Mouse (Mus musculus) stomach, embryonic 16.5 days (tissue): ENCODE results near the gene Des. TPM values are rescaled to one million over a fixed set of nuclear protein-coding genes. Genes with fewer than 3 reads are reported as not detected.
A peak's percentile ranks its signal among the peaks of the same experiment; 100 is the strongest.

Experiments
- ATAC-seq: fragments of 200-750 bp; cut with Nextera tagmentation; 2 replicates; pipeline ENCODE4 v1.8.0; 2017; ENCODE audit warnings: moderate number of reproducible peaks, moderate TSS enrichment; ENCODE audit not compliant: insufficient read depth, low FRiP score
- H3K27ac ChIP-seq: fragments of 300-500 bp; sonication (generic); 2 replicates; pipeline ENCODE4 v1.5.1; 2014; ENCODE audit warnings: low read length
- H3K27me3 ChIP-seq: fragments of 300-500 bp; sonication (generic); 2 replicates; pipeline ENCODE4 v1.6.1; 2014; ENCODE audit warnings: low read length, control low read depth, mixed read lengths; ENCODE audit not compliant: control insufficient read depth, insufficient read depth
- H3K36me3 ChIP-seq: fragments of 300-500 bp; sonication (generic); 2 replicates; pipeline ENCODE4 v1.6.1; 2014; ENCODE audit warnings: low read length; ENCODE audit not compliant: control insufficient read depth, insufficient read depth
- H3K4me1 ChIP-seq: fragments of 300-500 bp; sonication (generic); 2 replicates; pipeline ENCODE4 v1.6.1; 2014; ENCODE audit warnings: low read length, control low read depth, mixed read lengths; ENCODE audit not compliant: control insufficient read depth, insufficient read depth
- H3K4me2 ChIP-seq: fragments of 300-500 bp; sonication (generic); 2 replicates; pipeline ENCODE4 v1.6.1; 2014; ENCODE audit warnings: low read depth, low read length, mixed read lengths
- H3K4me3 ChIP-seq: fragments of 300-500 bp; sonication (generic); replicated peaks from 2 replicates; pipeline ENCODE4 v1.5.1; 2014; ENCODE audit warnings: mild to moderate bottlenecking, low read length
- H3K9ac ChIP-seq: fragments of 300-500 bp; sonication (generic); 2 replicates; pipeline ENCODE4 v1.6.1; 2014; ENCODE audit warnings: low read length
- H3K9me3 ChIP-seq: fragments of 300-500 bp; sonication (generic); replicated peaks from 2 replicates; pipeline ENCODE4 v1.6.1; 2016; ENCODE audit warnings: low read length, control low read depth; ENCODE audit not compliant: control insufficient read depth
- WGBS: fragments of 180-500 bp; shearing (Covaris S2); extraction: QIAGEN DNeasy Blood & Tissue Kit; methylation state at CpG from one replicate; pipeline ENCODE4 v1.1.7; 2014; 5-methylcytosine and 5-hydroxymethylcytosine counted together
- polyA plus RNA-seq: library from polyadenylated mRNA; unstranded; fragments of >200 nt; fragmentation: Nextera tagmentation; extraction: Ambion mirVana; gene quantifications from 2 replicates; pipeline ENCODE4 v1.2.1, GENCODE M21; 2015

Gene Des
- 166 and 194 TPM in 2 replicates for polyA plus RNA-seq

DNA sequence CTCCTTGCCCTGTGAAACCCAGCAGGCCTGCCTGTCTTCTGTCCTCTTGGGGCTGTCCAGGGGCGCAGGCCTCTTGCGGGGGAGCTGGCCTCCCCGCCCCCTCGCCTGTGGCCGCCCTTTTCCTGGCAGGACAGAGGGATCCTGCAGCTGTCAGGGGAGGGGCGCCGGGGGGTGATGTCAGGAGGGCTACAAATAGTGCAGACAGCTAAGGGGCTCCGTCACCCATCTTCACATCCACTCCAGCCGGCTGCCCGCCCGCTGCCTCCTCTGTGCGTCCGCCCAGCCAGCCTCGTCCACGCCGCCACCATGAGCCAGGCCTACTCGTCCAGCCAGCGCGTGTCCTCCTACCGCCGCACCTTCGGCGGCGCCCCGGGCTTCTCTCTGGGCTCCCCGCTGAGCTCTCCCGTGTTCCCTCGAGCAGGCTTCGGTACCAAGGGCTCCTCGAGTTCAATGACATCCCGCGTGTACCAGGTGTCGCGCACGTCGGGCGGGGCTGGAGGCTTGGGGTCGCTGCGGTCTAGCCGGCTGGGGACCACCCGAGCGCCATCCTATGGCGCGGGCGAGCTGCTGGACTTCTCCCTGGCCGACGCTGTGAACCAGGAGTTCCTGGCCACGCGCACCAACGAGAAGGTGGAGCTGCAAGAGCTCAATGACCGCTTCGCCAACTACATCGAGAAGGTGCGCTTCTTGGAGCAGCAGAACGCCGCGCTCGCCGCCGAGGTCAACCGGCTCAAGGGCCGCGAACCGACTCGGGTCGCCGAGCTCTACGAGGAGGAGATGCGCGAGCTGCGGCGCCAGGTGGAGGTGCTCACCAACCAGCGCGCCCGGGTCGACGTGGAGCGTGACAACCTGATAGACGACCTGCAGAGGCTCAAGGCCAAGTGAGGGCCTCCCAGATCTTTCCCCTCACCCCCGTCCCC is at the start of gene Des:
Gene Des, plus strand, starts transcription at position 218 of the 920 bp plus-strand sequence.
- H3K9ac ChIP-seq: peak within 1 kb of the TSS; percentile 76
- H3K9me3 ChIP-seq: no peaks in the 10 kb centered on the region
- H3K4me1 ChIP-seq: peaks cover 14% of the 10 kb centered on the region
- no peaks in the 10 kb centered on the region for H3K36me3 ChIP-seq
- peaks cover 23% of the 10 kb centered on the region for H3K27me3 ChIP-seq
- peak; percentile 87 for ATAC-seq
- H3K4me2 ChIP-seq: peak within 1 kb of the TSS; percentile 76
- H3K27ac ChIP-seq: peak within 1 kb of the TSS; percentile 82
- peak within 1 kb of the TSS; percentile 53 for H3K4me3 ChIP-seq
- WGBS: 2% methylated on average over 79 of the region's 80 CpGs

DNA sequence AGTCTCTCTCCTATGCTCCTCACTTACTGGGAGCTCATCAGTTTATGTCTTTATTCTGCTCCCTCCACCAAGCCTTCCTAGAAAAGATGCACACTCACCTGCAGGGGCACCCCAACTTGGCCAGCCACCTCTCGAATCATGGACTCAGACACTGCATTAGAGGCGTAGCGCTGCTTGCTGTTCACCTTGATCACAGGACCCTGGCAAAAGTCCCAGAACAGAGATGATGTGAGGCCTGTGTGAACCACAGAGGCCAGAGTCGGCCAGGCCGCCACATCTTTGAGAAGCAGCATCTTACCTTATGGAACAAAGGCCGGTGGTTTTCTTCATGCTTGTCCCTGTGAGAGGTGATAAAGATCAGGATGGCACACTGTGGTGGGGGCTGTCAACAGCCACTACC is 48.4 kb upstream of the Des start:
- H3K4me2 ChIP-seq: no peak overlapping the region
- H3K27ac ChIP-seq: no peak overlapping the region
- no peak overlapping the region for H3K4me3 ChIP-seq
- ATAC-seq: no peak
- no peaks in the 10 kb centered on the region for H3K4me1 ChIP-seq
- WGBS: 93% methylated on average over 6 of the region's 6 CpGs
- H3K9me3 ChIP-seq: no peaks in the 10 kb centered on the region
- H3K9ac ChIP-seq: no peak overlapping the region
- H3K27me3 ChIP-seq: no peaks in the 10 kb centered on the region
- H3K36me3 ChIP-seq: peaks cover 27% of the 10 kb centered on the region

DNA sequence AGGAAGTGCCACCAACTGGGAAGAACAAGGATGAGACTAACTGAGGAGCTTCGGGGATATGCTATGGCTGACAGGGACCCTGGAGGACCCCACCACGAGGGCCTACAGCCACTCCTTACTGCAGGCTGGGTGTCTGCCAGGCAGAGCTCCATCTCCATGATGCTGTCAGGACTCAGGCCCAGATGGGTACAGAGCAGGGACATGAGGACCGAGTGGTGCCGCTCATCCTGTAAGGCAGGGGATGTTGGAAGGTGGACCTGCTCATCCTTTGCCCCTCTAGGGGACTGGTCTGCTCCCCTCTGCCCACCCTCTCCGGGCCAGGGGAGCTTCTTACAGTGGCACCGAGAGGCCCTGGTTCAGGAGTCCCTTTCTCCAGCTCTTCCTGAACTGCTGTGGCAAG is 45.1 kb upstream of the Des start:
- ATAC-seq: no peak
- Histone ChIP-seq H3K4me3 (no peak overlapping the region), H3K9ac (no peak overlapping the region), H3K9me3 (no peaks in the 10 kb centered on the region), H3K4me2 (no peak overlapping the region), H3K4me1 (0 out of 2 replicates have a peak, but pooled peaks cover 3% of the 10 kb centered on the region), H3K27ac (no peak overlapping the region), H3K27me3 (no peaks in the 10 kb centered on the region), H3K36me3 (peaks cover 13% of the 10 kb centered on the region)
- 94% methylated on average over 6 of the region's 6 CpGs for WGBS

DNA sequence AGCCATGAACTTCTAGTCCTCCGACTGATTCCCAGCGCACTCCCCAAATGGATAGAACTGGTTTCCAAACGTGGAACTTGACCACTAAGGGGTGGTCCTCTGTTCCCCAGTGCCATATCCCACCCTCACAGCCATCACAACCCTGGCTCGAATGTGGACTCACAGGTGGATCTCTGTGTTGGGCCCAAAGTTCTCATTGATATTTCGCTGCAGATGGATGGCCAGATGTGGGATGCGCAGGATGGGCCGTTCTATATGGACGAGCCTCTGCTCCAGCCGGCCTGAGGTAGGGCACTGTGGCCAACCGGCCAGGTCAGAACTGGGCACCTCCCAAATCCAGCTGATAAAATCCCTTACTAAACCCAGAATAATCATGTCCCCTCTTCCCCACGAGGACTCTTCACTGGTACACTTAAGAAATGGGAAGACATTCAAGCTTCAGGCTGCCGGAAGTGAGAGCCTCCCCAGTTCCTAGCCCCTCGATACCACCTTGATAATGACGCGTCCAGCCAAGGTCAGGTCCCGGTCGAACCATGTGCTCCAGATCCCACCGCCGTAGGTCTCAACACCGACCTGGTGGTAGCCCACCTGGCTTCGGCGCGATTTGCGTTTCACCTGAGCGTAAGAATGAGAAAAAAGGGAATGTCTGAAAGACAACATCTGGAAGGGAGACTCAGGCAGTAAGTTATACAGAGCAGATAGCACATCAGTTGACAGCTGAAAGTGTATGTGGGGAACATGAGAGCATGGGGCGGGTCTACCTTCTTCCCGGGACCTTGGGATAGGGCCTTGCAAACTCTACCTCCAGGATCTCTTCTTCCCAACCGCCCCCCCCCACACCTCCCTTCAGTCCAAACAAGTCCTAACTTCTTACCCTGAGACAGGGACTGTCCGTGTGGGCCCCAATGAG is 44.4 kb upstream of the Des start:
- peak overlapping the region; percentile 97 for H3K27ac ChIP-seq

DNA sequence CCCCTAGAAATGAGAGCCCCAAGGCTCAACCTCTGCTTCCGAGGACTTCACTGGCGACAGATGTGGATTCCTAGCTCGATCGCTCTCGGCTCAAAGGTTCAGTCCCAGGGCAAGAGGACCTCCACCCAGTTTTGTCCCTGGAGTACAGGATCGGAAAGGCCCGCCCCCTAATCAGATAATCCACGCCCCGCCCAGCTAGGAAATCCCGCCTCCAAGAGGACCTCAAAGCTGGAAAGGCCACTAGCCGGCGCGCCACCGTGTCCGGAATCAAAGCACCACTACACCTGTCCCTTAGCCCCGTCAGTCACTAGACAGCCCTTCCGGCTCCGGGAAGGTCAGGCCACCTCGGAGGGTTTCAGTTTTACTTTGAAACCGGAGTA is 43.3 kb upstream of the Des start:
- no peaks in the 10 kb centered on the region for H3K27me3 ChIP-seq
- H3K9me3 ChIP-seq: no peaks in the 10 kb centered on the region
- peak overlapping the region; percentile 97 for H3K27ac ChIP-seq
- 0 out of 2 replicates have a peak, but pooled peaks cover 3% of the 10 kb centered on the region for H3K4me1 ChIP-seq
- H3K4me2 ChIP-seq: peak overlapping the region; percentile 64
- peak; percentile 38 for ATAC-seq
- peaks cover 11% of the 10 kb centered on the region for H3K36me3 ChIP-seq
- WGBS: 0% methylated on average over 20 of the region's 20 CpGs
- peak overlapping the region; percentile 77 for H3K4me3 ChIP-seq
- H3K9ac ChIP-seq: peak overlapping the region; percentile 85

More for the DNA sequence above, 44.4 kb upstream of the Des start:
- Histone ChIP-seq H3K36me3 (peaks cover 13% of the 10 kb centered on the region), H3K27me3 (no peaks in the 10 kb centered on the region), H3K9me3 (no peaks in the 10 kb centered on the region), H3K4me1 (0 out of 2 replicates have a peak, but pooled peaks cover 3% of the 10 kb centered on the region), H3K4me2 (peak overlapping the region; percentile 64), H3K4me3 (peak overlapping the region; percentile 77), H3K9ac (peak overlapping the region; percentile 85)
- no peak for ATAC-seq
- WGBS: 77% methylated on average over 29 of the region's 29 CpGs

DNA sequence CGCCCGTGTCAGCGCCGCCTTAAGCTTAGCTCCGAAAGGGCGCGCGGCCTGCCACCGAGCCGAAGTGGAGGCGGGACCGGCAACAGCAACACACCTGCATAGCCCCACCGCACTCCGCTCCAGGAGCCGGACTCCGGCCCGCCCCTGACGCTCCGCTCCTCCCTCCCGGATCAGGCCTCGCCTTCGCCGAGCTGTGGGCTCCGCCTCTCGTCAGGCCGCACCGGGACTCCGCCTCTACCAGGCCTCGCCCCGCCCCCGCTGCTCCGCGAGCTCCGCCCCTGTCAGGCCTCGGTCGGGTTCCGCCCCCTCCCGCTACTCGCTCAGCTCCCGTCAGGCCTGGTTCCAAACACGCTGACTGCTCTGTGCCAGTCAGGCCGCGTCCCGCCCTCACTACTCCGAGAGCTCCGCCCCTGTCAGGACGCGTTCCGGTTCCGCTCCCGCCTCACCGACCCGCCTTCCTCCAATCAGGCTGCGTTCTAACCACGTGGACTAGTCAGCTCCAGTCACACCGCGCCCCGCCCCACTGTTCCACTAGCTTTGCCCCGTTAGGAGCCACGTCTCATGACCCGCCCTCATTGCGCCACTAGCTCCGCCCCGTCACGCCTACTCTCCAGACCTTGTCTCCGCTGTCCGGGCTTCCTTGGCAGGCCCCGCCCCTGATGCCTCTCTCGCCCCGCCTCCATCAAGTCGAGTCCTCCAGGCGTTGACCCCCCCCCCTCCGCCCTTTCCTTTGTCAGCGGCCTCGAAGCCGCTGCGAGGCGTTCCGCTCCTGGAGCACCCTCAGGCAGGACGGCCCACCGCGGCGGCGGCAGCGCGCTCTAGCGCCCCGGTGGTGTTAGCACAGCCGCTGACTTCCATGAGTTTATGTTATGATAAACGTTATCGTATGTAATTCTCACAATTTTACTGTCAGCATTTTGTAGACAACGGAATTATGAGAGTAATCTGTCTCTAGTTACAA is 42.6 kb upstream of the Des start, which contains the start of gene Dnpep:
Gene Dnpep, minus strand, starts transcription at position 750 of the 961 bp plus-strand sequence.
- WGBS: under 1% methylated on average over 92 of the region's 92 CpGs
- H3K4me1 ChIP-seq: 0 out of 2 replicates have a peak, but pooled peaks cover 3% of the 10 kb centered on the region

DNA sequence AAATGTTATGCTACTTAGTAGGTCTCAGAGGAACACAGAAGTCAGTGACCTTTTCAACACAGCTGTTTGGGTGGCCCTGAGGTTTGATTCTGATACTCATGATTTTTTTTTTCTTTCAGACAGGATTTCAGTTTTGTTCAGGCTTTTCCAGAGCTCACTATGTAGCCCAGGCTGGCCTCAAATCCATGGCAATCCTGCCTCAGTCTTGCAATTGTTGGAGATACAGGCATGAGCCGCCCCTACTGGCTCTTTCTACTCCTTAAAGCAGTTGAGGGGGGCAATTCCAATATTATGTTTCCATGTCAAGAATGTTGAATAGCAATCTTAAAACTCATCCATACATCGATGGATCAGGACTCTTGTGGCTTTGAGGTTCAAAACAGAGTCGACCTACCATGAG is 41.8 kb upstream of the Des start:
- Histone ChIP-seq H3K4me3 (peak overlapping the region; percentile 30), H3K27ac (peak overlapping the region; percentile 31; the same call in 1 of the 2 replicates)

More for the DNA sequence above, 42.6 kb upstream of the Des start, which contains the start of gene Dnpep:
- Histone ChIP-seq H3K4me2 (peak within 1 kb of the TSS; percentile 64), H3K27me3 (no peaks in the 10 kb centered on the region), H3K4me3 (peak within 1 kb of the TSS; percentile 77), H3K9me3 (no peaks in the 10 kb centered on the region), H3K9ac (peak within 1 kb of the TSS; percentile 85), H3K36me3 (peaks cover 4% of the 10 kb centered on the region), H3K27ac (peak within 1 kb of the TSS; percentile 97)
- ATAC-seq: peak; percentile 98

DNA sequence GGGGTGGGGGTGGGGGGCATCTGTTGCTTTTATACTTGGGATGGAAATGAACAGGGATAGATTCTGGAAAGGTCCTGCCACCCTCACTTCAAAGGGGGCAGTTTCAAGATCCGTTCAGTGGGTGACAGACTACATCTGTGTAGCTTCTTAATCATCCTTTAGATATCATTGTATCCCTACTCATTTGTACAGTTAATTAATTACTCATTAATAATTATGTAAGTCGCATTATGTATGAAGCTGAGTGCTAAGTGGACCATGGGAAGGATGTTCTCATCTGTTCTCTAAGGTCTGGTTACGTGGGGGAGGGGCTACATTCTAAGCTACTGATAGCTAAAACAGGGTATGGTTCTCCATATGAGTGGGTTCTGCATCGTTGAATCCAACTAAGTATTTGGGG is 41.4 kb upstream of the Des start:
- Histone ChIP-seq H3K4me1 (0 out of 2 replicates have a peak, but pooled peaks cover 3% of the 10 kb centered on the region), H3K36me3 (peaks cover 4% of the 10 kb centered on the region; the same call in 1 of the 2 replicates), H3K4me2 (no peak overlapping the region), H3K9me3 (no peaks in the 10 kb centered on the region), H3K27ac (no peak overlapping the region), H3K9ac (no peak overlapping the region), H3K27me3 (no peaks in the 10 kb centered on the region), H3K4me3 (no peak overlapping the region)
- ATAC-seq: no peak
- 86% methylated on average over 4 of the region's 4 CpGs for WGBS

More for the DNA sequence above, 41.8 kb upstream of the Des start:
- WGBS: 76% methylated on average over 3 of the region's 3 CpGs
- H3K9ac ChIP-seq: peak overlapping the region; percentile 42; the same call in 1 of the 2 replicates
- peak overlapping the region; percentile 49 for H3K4me2 ChIP-seq
- ATAC-seq: no peak
- no peaks in the 10 kb centered on the region for H3K27me3 ChIP-seq
- H3K9me3 ChIP-seq: no peaks in the 10 kb centered on the region
- 0 out of 2 replicates have a peak, but pooled peaks cover 3% of the 10 kb centered on the region for H3K4me1 ChIP-seq
- peaks cover 4% of the 10 kb centered on the region; the same call in 1 of the 2 replicates for H3K36me3 ChIP-seq
